In genomic region chr7:74979479-74979878, GRCm38 (mm10) we compare ENCODE assay signal across 21 mouse cellular contexts.
DNase-seq lines count a peak whose midpoint lies in the region; ATAC-seq and TF ChIP-seq lines count a peak whose summit lies in the region.
"Had no signal": no experiment of that assay in that cellular context is flagged by ENCODE, and none has a peak within 500 bp of the region (broad histone marks: within the 10 kb centered on the region; RNA-seq: fewer than 3 reads in every experiment).

No protein-coding gene starts in this region.

- no peaks in the 10 kb centered on the region for H3K4me1 ChIP-seq in hindbrain, postnatal 0 days (ENCODE audit: insufficient read depth, low read length)
- no peaks in the 10 kb centered on the region for H3K4me1 ChIP-seq in hindbrain, embryonic 12.5 days
- no peaks in the 10 kb centered on the region for H3K4me1 ChIP-seq in embryonic facial prominence, embryonic 14.5 days (ENCODE audit: control insufficient read depth, insufficient read depth, low read length)
- no peaks in the 10 kb centered on the region for H3K4me1 ChIP-seq in midbrain, embryonic 11.5 days (ENCODE audit: control insufficient read depth, insufficient read depth, low read length)
- H3K4me1 ChIP-seq: forebrain, embryonic 13.5 days; hindbrain, embryonic 13.5 days; midbrain, embryonic 10.5 days; neural tube, embryonic 12.5 days had no signal

- H3K9ac ChIP-seq in hindbrain, postnatal 0 days (replicated peaks; ENCODE audit: low read length), result no peak overlapping the region
- H3K9ac ChIP-seq in hindbrain, embryonic 12.5 days, result no peak overlapping the region
- no peak overlapping the region for H3K9ac ChIP-seq in embryonic facial prominence, embryonic 14.5 days (ENCODE audit: low read depth, low read length)
- H3K9ac ChIP-seq in midbrain, embryonic 11.5 days (ENCODE audit: low read length), result no peak overlapping the region
- H3K9ac ChIP-seq: forebrain, embryonic 13.5 days; hindbrain, embryonic 13.5 days; neural tube, embryonic 12.5 days had no signal

- H3K4me3 ChIP-seq in hindbrain, postnatal 0 days (ENCODE audit: low read length), result no peak overlapping the region
- no peak overlapping the region for H3K4me3 ChIP-seq in hindbrain, embryonic 12.5 days
- no peak overlapping the region for H3K4me3 ChIP-seq in embryonic facial prominence, embryonic 14.5 days (ENCODE audit: low read depth, low read length)
- H3K4me3 ChIP-seq in midbrain, embryonic 11.5 days (ENCODE audit: low read depth, low read length), result no peak overlapping the region
- H3K4me3 ChIP-seq: erythroblast, embryonic 14.5 days; forebrain, embryonic 13.5 days; hindbrain, embryonic 13.5 days; left cerebral cortex, adult 2 months; midbrain, embryonic 10.5 days; neural tube, embryonic 12.5 days had no signal

- H3K9me3 ChIP-seq in hindbrain, postnatal 0 days (ENCODE audit: low read length), result no peaks in the 10 kb centered on the region
- no peaks in the 10 kb centered on the region for H3K9me3 ChIP-seq in hindbrain, embryonic 12.5 days (replicated peaks)
- no peaks in the 10 kb centered on the region for H3K9me3 ChIP-seq in embryonic facial prominence, embryonic 14.5 days (ENCODE audit: control insufficient read depth, low read length)
- H3K9me3 ChIP-seq in midbrain, embryonic 11.5 days (ENCODE audit: control insufficient read depth, low read length), result no peaks in the 10 kb centered on the region
- H3K9me3 ChIP-seq: forebrain, embryonic 13.5 days; hindbrain, embryonic 13.5 days; midbrain, embryonic 10.5 days; neural tube, embryonic 12.5 days had no signal

- H3K27ac ChIP-seq in hindbrain, postnatal 0 days, result no peak overlapping the region
- no peak overlapping the region for H3K27ac ChIP-seq in hindbrain, embryonic 12.5 days
- H3K27ac ChIP-seq in embryonic facial prominence, embryonic 14.5 days (replicated peaks; ENCODE audit: low read depth, low read length), result no peak overlapping the region
- no peak overlapping the region for H3K27ac ChIP-seq in midbrain, embryonic 11.5 days (ENCODE audit: low read depth, low read length)
- H3K27ac ChIP-seq: forebrain, embryonic 13.5 days; hindbrain, embryonic 13.5 days; left cerebral cortex, adult 2 months; midbrain, embryonic 10.5 days; neural tube, embryonic 12.5 days had no signal

- 55% methylated on average over 2 of the region's 2 CpGs for WGBS in hindbrain, postnatal 0 days
- WGBS in hindbrain, embryonic 12.5 days, result 53% methylated on average over 2 of the region's 2 CpGs
- 53% methylated on average over 2 of the region's 2 CpGs for WGBS in embryonic facial prominence, embryonic 14.5 days
- 64% methylated on average over 2 of the region's 2 CpGs for WGBS in midbrain, embryonic 11.5 days

- H3K27me3 ChIP-seq in hindbrain, postnatal 0 days (ENCODE audit: insufficient read depth, low read length), result no peaks in the 10 kb centered on the region
- H3K27me3 ChIP-seq in hindbrain, embryonic 12.5 days, result no peaks in the 10 kb centered on the region
- no peaks in the 10 kb centered on the region for H3K27me3 ChIP-seq in embryonic facial prominence, embryonic 14.5 days (replicated peaks; ENCODE audit: control insufficient read depth, insufficient read depth, low read length)
- no peaks in the 10 kb centered on the region for H3K27me3 ChIP-seq in midbrain, embryonic 11.5 days (ENCODE audit: control insufficient read depth, insufficient read depth, low read length)
- H3K27me3 ChIP-seq: forebrain, embryonic 13.5 days; hindbrain, embryonic 13.5 days; neural tube, embryonic 12.5 days had no signal

- H3K4me2 ChIP-seq in hindbrain, postnatal 0 days (ENCODE audit: low read depth, low read length), result no peak overlapping the region
- H3K4me2 ChIP-seq in hindbrain, embryonic 12.5 days (replicated peaks), result no peak overlapping the region
- H3K4me2 ChIP-seq in embryonic facial prominence, embryonic 14.5 days (ENCODE audit: low read depth, low read length), result no peak overlapping the region
- H3K4me2 ChIP-seq in midbrain, embryonic 11.5 days, result no peak overlapping the region
- H3K4me2 ChIP-seq: forebrain, embryonic 13.5 days; hindbrain, embryonic 13.5 days; liver, embryonic 11.5 days; neural tube, embryonic 12.5 days had no signal

- ATAC-seq in hindbrain, postnatal 0 days, result peak; percentile 29; the same call in 1 of the 2 replicates
- no peak for ATAC-seq in hindbrain, embryonic 12.5 days (ENCODE audit: low FRiP score)
- no peak for ATAC-seq in embryonic facial prominence, embryonic 14.5 days (ENCODE audit: low read depth)
- no peak for ATAC-seq in midbrain, embryonic 11.5 days (ENCODE audit: low FRiP score)
- ATAC-seq: forebrain, embryonic 13.5 days had no signal

- no peaks in the 10 kb centered on the region for H3K36me3 ChIP-seq in hindbrain, postnatal 0 days (ENCODE audit: insufficient read depth, low read length)
- H3K36me3 ChIP-seq in hindbrain, embryonic 12.5 days, result no peaks in the 10 kb centered on the region
- no peaks in the 10 kb centered on the region for H3K36me3 ChIP-seq in embryonic facial prominence, embryonic 14.5 days (ENCODE audit: control insufficient read depth, insufficient read depth, low read length)
- H3K36me3 ChIP-seq in midbrain, embryonic 11.5 days (ENCODE audit: control insufficient read depth, insufficient read depth, low read length), result no peaks in the 10 kb centered on the region
- H3K36me3 ChIP-seq: G1E; hindbrain, embryonic 13.5 days; midbrain, embryonic 10.5 days; neural tube, embryonic 12.5 days had no signal

- TF ChIP-seq CTCF in hindbrain, postnatal 0 days (IDR thresholded peaks at IDR 0.05; ENCODE audit: low read depth), result no peak

- DNase-seq in cerebellum, postnatal 10 days, result peak; percentile 29 to 36
- DNase-seq in cerebellum, adult 18-20 months, result no peak
- no peak for DNase-seq in hindbrain, postnatal 0 days (ENCODE audit: low spot score)
- DNase-seq in embryonic facial prominence, embryonic 14.5 days (ENCODE audit: low spot score), result peak; percentile 0
- DNase-seq in midbrain, embryonic 11.5 days (ENCODE audit: low spot score, missing footprints), result no peak
- DNase-seq in testis, postnatal 10 days (ENCODE audit: low spot score), result no peak
- DNase-seq: cerebellum, adult 11-12 months; cerebellum, postnatal 36 days; kidney, adult 9 months; kidney, postnatal 36 days; lung, adult 18-20 months; thymus, postnatal 25 days had no signal

Comparison
In these comparisons a context has a peak if more than half of its experiments do, and no peak if none do; other contexts are left out.
1. DNase-seq: peak in cerebellum, postnatal 10 days (2 of 2) and embryonic facial prominence, embryonic 14.5 days (single experiment); none in cerebellum, adult 18-20 months (0 of 2), hindbrain, postnatal 0 days (single experiment), midbrain, embryonic 11.5 days (single experiment) and testis, postnatal 10 days (single experiment).